Mouse (Mus musculus): ENCODE data around the gene Sdc3. TPM values are rescaled to one million over a fixed set of nuclear protein-coding genes. Genes with fewer than 3 reads are reported as not detected.
A peak's percentile ranks its signal among the peaks of the same experiment; 100 is the strongest.

The Sdc3 gene
- polyA plus RNA-seq, 1 experiment from 2014 or later = 18.7 TPM

DNA sequence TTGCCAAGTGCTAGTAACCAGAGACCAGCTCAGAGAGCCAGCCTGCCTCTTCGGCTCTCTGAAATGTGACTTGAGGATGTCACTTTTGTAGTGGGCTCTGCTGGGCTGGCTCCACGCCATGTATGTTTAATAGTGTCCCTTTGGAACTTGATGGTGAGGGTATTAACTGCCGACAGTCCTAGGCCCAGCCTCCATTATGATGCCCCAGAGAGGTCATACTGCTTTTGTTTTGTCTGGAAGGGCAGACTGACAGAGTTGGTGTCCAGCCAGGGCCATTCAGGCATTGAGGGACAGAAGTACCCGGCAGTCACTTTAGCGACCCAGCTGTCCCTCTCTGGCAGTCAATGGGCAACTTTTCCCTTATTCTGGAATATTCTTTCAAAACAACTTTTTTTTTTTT, 17.4 kb downstream of the Sdc3 start:
- H3K9me3 ChIP-seq = no peaks in the 10 kb centered on the region
- H3K27me3 ChIP-seq (ENCODE audit: poor library complexity, severe bottlenecking) = peaks cover 8% of the 10 kb centered on the region
- no peak overlapping the region for H3K27ac ChIP-seq
- WGBS = 54% methylated on average over 5 of the region's 5 CpGs
- peaks cover 76% of the 10 kb centered on the region for H3K4me1 ChIP-seq
- H3K4me3 ChIP-seq = no peak overlapping the region
- H3K36me3 ChIP-seq (replicated peaks) = no peaks in the 10 kb centered on the region
- no peak for DNase-seq (ENCODE audit: extremely low spot score, low spot score)

DNA sequence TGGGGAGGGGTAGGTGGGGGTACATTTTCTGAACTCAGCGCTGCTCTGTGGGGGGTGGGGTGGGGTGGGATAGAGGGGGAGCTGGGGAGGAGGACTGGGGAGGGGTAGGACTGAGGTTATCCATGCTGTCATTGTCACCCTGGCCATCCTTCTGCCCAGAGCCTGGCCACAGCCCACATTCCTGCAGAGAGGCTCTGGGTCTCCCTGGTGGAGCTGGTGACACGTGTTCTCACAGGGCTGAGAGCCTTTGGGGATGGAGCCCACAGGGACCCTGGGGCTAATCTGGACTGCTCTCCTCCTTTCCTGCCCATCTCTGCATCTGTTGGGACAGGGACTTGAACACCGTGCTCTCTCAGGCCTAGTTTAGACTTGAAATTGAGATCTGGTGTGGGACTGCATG, 18.5 kb downstream of the Sdc3 start:
- Histone ChIP-seq H3K36me3 (replicated peaks) (no peaks in the 10 kb centered on the region), H3K4me3 (no peak overlapping the region), H3K9me3 (no peaks in the 10 kb centered on the region), H3K27me3 (ENCODE audit: poor library complexity, severe bottlenecking) (peaks cover 8% of the 10 kb centered on the region), H3K4me1 (peaks cover 76% of the 10 kb centered on the region), H3K27ac (peak overlapping the region; percentile 40; the same call in 1 of the 2 replicates)
- WGBS = 41% methylated on average over 3 of the region's 3 CpGs
- DNase-seq (ENCODE audit: extremely low spot score, low spot score) = no peak

DNA sequence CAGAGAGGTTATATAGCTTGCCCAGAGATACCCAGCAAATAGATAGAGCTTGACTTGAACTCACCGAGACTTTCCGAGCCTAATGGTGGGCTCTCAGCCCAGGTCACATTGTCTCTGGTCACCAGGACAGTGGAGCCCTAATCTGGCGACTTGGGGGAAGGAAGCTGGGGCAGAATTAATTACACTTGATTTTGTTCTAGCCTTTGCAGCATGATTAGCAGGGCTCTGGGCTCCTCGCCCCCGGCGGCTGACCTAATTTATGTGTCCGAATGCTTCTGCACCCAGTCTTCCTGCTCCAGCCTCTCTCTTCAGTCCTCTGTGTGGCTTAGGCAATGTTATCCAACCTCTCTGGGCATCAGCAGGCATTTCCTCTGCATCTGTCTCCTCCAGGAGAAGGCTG, 19.0 kb downstream of the Sdc3 start:
- Histone ChIP-seq H3K27ac (peak overlapping the region; percentile 40; the same call in 1 of the 2 replicates), H3K4me1 (peaks cover 73% of the 10 kb centered on the region), H3K36me3 (replicated peaks) (no peaks in the 10 kb centered on the region), H3K4me3 (no peak overlapping the region), H3K9me3 (no peaks in the 10 kb centered on the region), H3K27me3 (ENCODE audit: poor library complexity, severe bottlenecking) (peaks cover 8% of the 10 kb centered on the region)
- DNase-seq (ENCODE audit: extremely low spot score, low spot score) = no peak
- 39% methylated on average over 7 of the region's 7 CpGs for WGBS

DNA sequence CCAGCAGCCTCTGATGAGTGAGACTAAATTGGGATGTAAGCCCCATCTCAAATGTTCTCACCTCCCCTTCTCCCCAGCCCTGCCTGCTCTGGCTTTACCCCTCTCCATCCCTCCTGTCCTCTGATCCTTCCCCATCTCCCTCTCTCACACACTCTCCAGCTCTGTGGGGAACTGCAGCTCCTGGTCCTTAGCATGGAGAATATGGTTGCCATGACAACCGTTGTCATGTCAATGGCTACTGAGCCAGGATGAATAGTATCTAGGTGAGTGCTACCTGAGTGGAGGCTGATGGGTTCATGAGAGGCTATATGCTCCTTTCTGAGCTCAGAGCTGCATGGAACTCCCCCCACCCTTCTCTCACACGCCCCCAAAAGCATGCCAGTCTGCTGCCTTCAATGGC, 21.6 kb downstream of the Sdc3 start:
- peaks cover 9% of the 10 kb centered on the region for H3K36me3 ChIP-seq (replicated peaks)
- H3K27ac ChIP-seq = no peak overlapping the region
- no peaks in the 10 kb centered on the region for H3K9me3 ChIP-seq
- no peak for DNase-seq (ENCODE audit: extremely low spot score, low spot score)
- no peak overlapping the region for H3K4me3 ChIP-seq
- peaks cover 8% of the 10 kb centered on the region for H3K27me3 ChIP-seq (ENCODE audit: poor library complexity, severe bottlenecking)
- H3K4me1 ChIP-seq = peaks cover 56% of the 10 kb centered on the region
- WGBS = 47% methylated on average over 2 of the region's 2 CpGs

DNA sequence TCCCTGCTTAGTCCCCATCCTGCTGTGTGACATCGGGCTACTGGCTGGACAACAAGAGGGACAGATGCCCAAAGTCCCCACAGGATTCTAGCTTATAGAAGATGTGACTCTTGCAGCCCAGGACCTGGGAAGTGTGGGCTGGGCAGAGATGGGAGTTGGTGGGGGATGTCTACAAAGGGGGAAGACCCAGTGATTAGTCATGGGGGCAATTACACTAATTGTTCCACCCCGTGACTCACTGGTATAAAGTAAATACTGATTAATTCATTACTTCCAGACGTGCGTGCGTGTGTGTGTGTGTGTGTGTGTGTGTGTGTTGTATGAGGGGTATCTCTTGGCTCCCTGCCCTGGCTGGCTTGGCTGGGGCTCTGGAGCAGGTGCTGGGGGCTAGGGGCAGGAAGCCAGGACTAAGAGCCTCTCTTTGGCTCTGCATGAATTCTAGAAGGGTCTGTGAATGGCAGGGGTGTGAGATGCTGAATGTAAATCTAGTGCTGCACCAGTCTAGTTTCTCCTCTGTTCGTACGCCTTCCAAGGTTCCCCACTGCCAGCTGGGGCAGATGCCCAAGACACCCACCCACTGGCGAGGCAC, 22.5 kb downstream of the Sdc3 start:
- Histone ChIP-seq H3K27me3 (ENCODE audit: poor library complexity, severe bottlenecking) (peaks cover 8% of the 10 kb centered on the region), H3K4me3 (no peak overlapping the region), H3K4me1 (peaks cover 48% of the 10 kb centered on the region), H3K9me3 (no peaks in the 10 kb centered on the region), H3K36me3 (replicated peaks) (peaks cover 12% of the 10 kb centered on the region), H3K27ac (no peak overlapping the region)
- WGBS = 78% methylated on average over 8 of the region's 8 CpGs
- DNase-seq (ENCODE audit: extremely low spot score, low spot score) = no peak

DNA sequence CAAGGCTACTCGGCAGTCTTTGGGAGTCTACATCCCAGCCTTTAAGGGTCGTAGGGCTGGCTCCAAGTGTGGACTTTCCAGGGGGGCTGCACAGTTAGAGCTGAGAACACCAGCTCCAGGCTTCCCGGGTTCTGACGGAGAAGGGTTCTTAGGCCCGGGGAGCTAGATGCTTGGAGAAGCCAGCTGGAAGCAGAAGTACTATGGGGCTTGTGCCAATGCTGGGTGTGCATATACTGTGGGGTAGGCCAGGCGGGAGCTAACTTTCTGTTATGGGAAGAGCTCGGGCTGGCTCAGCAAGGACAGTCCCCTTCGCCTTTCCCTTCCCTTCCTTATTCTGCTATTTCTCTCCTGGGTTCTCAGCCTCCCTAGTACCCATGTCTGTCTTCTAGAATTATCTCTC, 23.5 kb downstream of the Sdc3 start:
- 86% methylated on average over 8 of the region's 8 CpGs for WGBS
- no peak for DNase-seq (ENCODE audit: extremely low spot score, low spot score)
- H3K9me3 ChIP-seq = no peaks in the 10 kb centered on the region
- peaks cover 8% of the 10 kb centered on the region for H3K27me3 ChIP-seq (ENCODE audit: poor library complexity, severe bottlenecking)
- no peak overlapping the region for H3K4me3 ChIP-seq
- peaks cover 15% of the 10 kb centered on the region for H3K36me3 ChIP-seq (replicated peaks)
- H3K4me1 ChIP-seq = peaks cover 42% of the 10 kb centered on the region
- H3K27ac ChIP-seq = no peak overlapping the region

DNA sequence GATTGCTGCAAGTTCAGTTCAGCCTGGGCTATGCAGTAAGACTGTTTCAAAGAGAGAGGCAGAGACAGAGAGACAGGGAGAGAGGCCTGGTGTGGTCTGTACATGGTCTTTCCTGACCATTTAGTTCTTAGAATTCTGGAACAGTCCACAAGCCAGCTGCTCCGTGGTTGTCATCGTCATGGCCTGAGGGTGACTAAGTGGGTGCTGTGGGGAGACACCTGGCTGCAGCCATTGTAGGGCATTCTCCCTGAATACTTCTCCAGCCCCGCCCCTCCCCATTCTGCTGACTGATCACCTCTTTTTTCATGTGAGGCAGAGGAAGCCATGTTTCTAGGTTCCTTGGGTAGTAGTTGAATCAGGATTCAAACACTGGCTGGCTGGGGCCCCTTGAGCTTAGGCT, 27.5 kb downstream of the Sdc3 start:
- no peak for DNase-seq (ENCODE audit: extremely low spot score, low spot score)
- Histone ChIP-seq H3K9me3 (no peaks in the 10 kb centered on the region), H3K27ac (peak overlapping the region; percentile 25), H3K36me3 (replicated peaks) (peaks cover 40% of the 10 kb centered on the region), H3K4me3 (no peak overlapping the region), H3K4me1 (peaks cover 13% of the 10 kb centered on the region), H3K27me3 (ENCODE audit: poor library complexity, severe bottlenecking) (no peaks in the 10 kb centered on the region; the same call in 1 of the 2 replicates)
- 90% methylated on average over 3 of the region's 3 CpGs for WGBS

DNA sequence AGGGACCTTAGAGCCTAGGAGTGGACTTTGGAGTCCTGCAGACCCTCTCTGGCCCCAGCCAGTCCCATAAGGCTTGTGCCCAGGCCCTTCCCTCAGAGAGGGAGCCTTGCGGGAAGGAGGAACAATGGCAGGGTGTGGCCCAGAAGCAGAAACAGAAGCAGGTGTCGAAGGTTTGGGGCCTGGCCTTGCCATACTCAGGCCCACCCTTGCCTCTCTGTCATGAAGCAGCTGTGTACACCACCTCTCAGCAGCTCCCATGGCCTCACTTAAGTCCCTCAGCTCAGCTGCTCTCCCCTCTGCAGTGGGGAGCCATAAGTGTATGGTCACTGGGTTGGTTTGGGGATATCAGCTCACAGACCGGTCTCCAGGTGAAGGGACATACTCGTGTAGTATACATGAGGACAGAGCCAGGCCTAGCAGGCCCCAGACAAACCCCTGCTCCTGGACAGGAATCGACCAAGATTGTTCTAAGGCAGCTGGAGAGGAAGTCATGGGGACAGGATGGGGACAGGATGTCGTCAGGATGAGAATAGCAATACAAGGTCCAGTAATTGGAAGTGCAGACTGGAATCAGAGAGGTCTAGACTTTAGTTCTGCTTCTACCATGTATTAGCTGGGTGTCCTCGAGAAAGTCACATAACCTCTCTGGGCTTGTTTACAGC, 28.4 kb downstream of the Sdc3 start:
- 85% methylated on average over 7 of the region's 7 CpGs for WGBS
- Histone ChIP-seq H3K36me3 (replicated peaks) (peaks cover 40% of the 10 kb centered on the region), H3K4me3 (no peak overlapping the region), H3K4me1 (0 out of 2 replicates have a peak, but pooled peaks cover 4% of the 10 kb centered on the region), H3K27ac (peak overlapping the region; percentile 30; the same call in 1 of the 2 replicates), H3K9me3 (no peaks in the 10 kb centered on the region), H3K27me3 (ENCODE audit: poor library complexity, severe bottlenecking) (no peaks in the 10 kb centered on the region; the same call in 1 of the 2 replicates)
- DNase-seq (ENCODE audit: extremely low spot score, low spot score) = no peak

DNA sequence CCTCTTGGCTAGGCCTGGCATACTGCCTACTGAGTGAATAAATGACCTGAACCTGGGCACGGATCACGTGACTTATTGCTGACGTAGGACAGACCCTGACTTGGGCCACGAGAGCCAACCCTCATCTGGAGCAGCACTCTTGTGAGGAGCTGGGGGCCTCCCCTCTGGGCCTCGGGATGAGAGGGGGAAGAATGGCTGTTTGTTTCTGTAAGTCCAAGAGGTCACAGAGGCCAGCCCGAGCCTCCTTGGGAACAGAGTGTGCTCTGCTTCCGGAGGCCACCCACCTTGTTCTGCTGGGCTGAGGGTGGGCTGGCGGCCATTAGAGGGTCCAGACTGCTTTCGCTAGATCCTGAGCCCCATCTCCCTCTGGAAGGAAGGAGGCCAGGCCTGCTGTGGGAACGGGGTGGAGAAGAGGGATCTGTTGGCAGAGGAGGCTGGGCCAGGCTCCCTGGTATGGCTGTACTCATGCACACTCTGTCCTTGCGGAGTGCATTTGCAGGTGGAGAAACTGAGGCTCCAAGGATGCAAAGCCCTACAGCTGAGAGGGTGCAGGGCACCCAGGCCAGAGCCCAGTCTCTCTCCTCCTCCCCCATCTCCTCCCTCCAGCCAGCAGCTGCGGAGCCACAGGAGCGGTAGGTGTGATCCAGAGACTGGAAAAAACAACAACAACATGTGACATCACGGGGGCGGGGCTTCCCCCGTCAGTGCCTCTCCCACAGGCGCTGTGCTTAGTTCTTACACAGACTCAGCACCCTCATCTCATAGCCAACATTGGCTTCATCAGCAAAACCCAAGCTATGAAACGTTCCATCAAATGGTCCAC, 36.7 kb downstream of the Sdc3 start:
- Histone ChIP-seq H3K27ac (peak overlapping the region; percentile 79), H3K27me3 (ENCODE audit: poor library complexity, severe bottlenecking) (peaks cover 47% of the 10 kb centered on the region), H3K9me3 (no peaks in the 10 kb centered on the region), H3K36me3 (replicated peaks) (peaks cover 3% of the 10 kb centered on the region), H3K4me1 (peaks cover 33% of the 10 kb centered on the region), H3K4me3 (peak overlapping the region; percentile 31)
- 9% methylated on average over 18 of the region's 18 CpGs for WGBS
- DNase-seq (ENCODE audit: extremely low spot score, low spot score) = peak; percentile 60

DNA sequence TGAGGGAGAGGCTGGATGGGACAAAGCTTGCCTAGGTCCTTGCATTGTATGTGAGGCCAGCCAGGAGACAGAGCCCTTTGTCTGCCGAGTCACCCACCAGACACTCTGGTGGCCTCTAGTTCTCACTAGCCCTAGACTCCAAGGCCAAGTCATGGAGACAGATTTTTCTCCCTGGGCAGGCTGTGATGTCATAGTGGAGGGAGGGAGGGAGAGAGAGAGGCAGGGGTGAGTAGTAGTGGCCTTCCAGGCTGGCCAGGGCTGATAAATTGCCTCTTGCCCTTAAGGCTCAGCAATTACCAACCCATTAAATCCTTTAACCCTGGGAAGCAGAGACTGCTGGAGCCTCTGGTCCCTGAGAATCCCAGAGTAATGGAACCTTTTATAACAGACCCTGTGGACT, 41.8 kb downstream of the Sdc3 start:
- no peak for DNase-seq (ENCODE audit: extremely low spot score, low spot score)
- 29% methylated on average over 1 of the region's 1 CpGs for WGBS
- no peak overlapping the region for H3K4me3 ChIP-seq
- no peaks in the 10 kb centered on the region for H3K9me3 ChIP-seq
- H3K4me1 ChIP-seq = peaks cover 51% of the 10 kb centered on the region
- 0 out of 2 replicates have a peak overlapping the region, but pooled peaks have one; percentile 13 for H3K27ac ChIP-seq
- H3K36me3 ChIP-seq (replicated peaks) = no peaks in the 10 kb centered on the region
- H3K27me3 ChIP-seq (ENCODE audit: poor library complexity, severe bottlenecking) = peaks cover 86% of the 10 kb centered on the region

DNA sequence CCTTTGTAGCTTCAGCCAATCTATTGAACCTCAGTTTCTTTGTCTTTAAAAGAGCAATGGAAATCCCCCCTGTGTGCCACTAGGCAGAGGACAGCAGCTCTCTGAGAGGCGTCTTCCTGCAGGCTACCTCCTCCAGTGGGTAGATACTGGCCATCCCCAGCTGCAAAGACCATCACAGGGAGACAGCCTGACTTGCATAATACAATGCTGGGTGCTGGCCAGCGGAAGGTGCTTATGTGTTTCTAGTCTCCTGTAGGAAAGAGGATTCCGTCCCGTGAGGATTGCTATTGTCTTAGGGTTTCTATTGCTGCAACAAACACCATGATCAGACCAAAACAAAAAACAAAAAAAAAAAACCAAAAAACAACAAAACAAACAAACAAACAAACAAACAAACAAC, 43.2 kb downstream of the Sdc3 start:
- H3K4me3 ChIP-seq = no peak overlapping the region
- H3K4me1 ChIP-seq = peaks cover 59% of the 10 kb centered on the region
- no peak overlapping the region for H3K27ac ChIP-seq
- WGBS = 88% methylated on average over 4 of the region's 4 CpGs
- H3K27me3 ChIP-seq (ENCODE audit: poor library complexity, severe bottlenecking) = peaks cover 94% of the 10 kb centered on the region
- no peaks in the 10 kb centered on the region for H3K9me3 ChIP-seq
- DNase-seq (ENCODE audit: extremely low spot score, low spot score) = no peak
- no peaks in the 10 kb centered on the region for H3K36me3 ChIP-seq (replicated peaks)

DNA sequence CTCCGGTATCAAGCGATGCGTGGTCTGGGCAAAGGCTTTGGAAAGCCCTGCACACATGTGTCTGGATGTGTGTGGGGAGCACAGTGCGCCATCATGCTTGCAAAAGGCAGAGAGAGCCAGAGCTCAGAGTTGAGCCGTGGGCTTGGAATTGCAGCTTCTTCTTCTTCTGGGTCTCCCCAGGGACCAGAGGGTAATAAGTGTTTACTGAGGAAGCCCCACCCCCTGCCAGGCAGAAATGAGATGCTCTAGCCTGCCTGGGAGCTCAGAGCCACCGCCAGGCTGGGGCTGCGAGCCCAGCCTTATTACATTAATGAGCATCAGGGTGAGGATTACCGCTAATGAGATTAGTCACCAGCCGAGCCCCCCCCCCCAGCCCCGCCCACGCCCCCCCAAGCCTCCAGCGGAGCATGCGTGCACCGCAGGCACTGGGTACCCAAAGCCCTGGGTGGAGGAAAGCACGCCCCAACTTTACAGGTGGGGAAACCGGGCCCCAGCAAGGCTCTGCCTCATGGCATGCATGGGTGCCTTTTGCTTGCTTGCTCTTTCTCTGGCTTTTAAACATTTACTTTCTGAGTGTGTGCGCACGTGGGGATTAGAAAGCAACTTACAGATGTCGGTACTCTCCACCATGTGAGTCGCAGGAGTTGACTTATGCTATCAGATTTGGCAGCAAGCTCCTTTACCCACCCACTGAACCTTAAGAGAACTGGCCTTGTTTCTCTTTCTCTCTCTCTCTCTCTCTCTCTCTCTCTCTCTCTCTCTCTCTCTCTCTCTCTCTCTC, 44.1 kb downstream of the Sdc3 start:
- DNase-seq (ENCODE audit: extremely low spot score, low spot score) = peak; percentile 53
- Histone ChIP-seq H3K4me3 (peak overlapping the region; percentile 34), H3K36me3 (replicated peaks) (no peaks in the 10 kb centered on the region), H3K27me3 (ENCODE audit: poor library complexity, severe bottlenecking) (peaks cover 99% of the 10 kb centered on the region), H3K4me1 (peaks cover 67% of the 10 kb centered on the region), H3K9me3 (no peaks in the 10 kb centered on the region), H3K27ac (0 out of 2 replicates have a peak overlapping the region, but pooled peaks have one; percentile 45)
- 10% methylated on average over 20 of the region's 20 CpGs for WGBS
